Mouse (Mus musculus): ENCODE measurements around the gene Lhfpl2.

DNA sequence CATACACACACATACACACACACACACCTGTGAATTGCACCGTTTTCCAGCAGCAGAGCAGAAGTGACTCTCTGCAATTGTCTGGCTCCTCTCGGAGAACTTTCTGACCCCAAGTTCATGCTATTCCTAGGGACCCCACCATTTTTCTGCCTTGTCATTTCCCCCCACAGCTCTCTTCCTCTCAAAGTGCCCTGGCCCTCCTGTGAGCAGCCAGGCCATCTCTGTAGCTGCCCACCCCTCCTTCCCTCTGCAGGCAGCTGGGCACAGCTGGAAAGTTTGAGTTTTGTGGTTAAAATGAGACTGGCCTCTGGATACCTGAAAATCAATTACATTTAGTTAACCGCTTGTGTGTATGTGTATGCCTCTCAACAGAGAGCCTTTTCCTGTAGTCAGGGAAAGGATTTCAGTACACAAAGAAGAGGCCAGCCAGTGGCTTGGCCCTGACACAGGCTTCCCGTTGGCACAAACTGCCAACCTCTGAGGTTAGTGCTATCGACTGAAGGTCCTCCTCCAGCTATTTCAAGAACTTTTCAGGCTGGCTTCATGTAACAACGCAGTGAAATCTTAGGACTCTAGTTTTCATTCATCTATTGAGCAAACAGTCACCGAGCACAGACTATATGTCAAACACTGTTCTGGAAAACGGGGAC lies 125.9 kb downstream of the Lhfpl2 start:
- no peak for TF ChIP-seq MYOG (IDR thresholded peaks at IDR 0.05; ENCODE audit: control insufficient read depth, extremely low read depth, insufficient read length)
- no peak for TF ChIP-seq USF1 (IDR thresholded peaks at IDR 0.05; ENCODE audit: low read depth)
- no peak for TF ChIP-seq CTCF (IDR thresholded peaks at IDR 0.05; ENCODE audit: control insufficient read depth, insufficient read depth, insufficient read length)
- no peak for TF ChIP-seq MAX (IDR thresholded peaks at IDR 0.05)
